Mouse (Mus musculus) bone marrow, adult 2 months (tissue): ENCODE measurements around the gene 4931428F04Rik. TPM values are rescaled to one million over a fixed set of nuclear protein-coding genes. Genes with fewer than 3 reads are reported as not detected.

ENCODE experiments used
- H3K27ac ChIP-seq: fragments of 200-500 bp; 2 replicates; pipeline ENCODE4 v1.5.1; 2012; ENCODE audit warnings: low read depth, mild to moderate bottlenecking, control low read depth, inconsistent platforms, low read length; ENCODE audit not compliant: control insufficient read depth, poor library complexity, insufficient read depth
- H3K4me1 ChIP-seq: fragments of 200-500 bp; 2 replicates; pipeline ENCODE4 v1.6.1; 2011; ENCODE audit warnings: low read length; ENCODE audit not compliant: control insufficient read depth, insufficient read depth
- H3K4me3 ChIP-seq: fragments of 200-500 bp; replicated peaks from 2 replicates; pipeline ENCODE3; 2011; ENCODE audit warnings: mild to moderate bottlenecking, low read depth, low read length, control low read depth; ENCODE audit not compliant: control insufficient read depth
- CTCF ChIP-seq: fragments of 200-500 bp; IDR thresholded peaks from 2 replicates; pipeline ENCODE4 v1.5.1; 2011; ENCODE audit warnings: low read length, control low read depth; ENCODE audit not compliant: control insufficient read depth, insufficient read depth
- POLR2A ChIP-seq: fragments of 200-500 bp; IDR thresholded peaks from 2 replicates; pipeline ENCODE4 v1.6.1; 2011; ENCODE audit warnings: low read depth, mild to moderate bottlenecking, control low read depth, low read length, borderline replicate concordance; ENCODE audit not compliant: control insufficient read depth
- WGBS: fragments of 180-500 bp; shearing (Covaris S2); methylation state at CpG from one replicate; pipeline ENCODE4 v1.1.7; 2018; 5-methylcytosine and 5-hydroxymethylcytosine counted together
- polyA plus RNA-seq: library from polyadenylated mRNA; stranded (reverse); fragments of >200 nt; gene quantifications from 2 replicates; pipeline ENCODE4 v1.2.4, GENCODE M21; 2011; ENCODE audit warnings: low replicate concordance; ENCODE audit not compliant: missing spikeins, insufficient read depth, insufficient read length

4931428F04Rik gene
- polyA plus RNA-seq, 1 experiment = 2.2 TPM

GRCm38 (mm10) chr8:105304325-105305210 is 14.9 kb upstream of the 4931428F04Rik start:
- H3K27ac ChIP-seq = no peak overlapping the region
- no peak overlapping the region for H3K4me3 ChIP-seq
- H3K4me1 ChIP-seq = no peaks in the 10 kb centered on the region; the same call in 1 of the 2 replicates

GRCm38 (mm10) chr8:105303874-105304273 is 14.2 kb upstream of the 4931428F04Rik start:
- no peak overlapping the region for H3K27ac ChIP-seq
- H3K4me3 ChIP-seq = no peak overlapping the region
- TF ChIP-seq POLR2A = no peak
- no peak for TF ChIP-seq CTCF
- WGBS = 84% methylated on average over 9 of the region's 9 CpGs
- no peaks in the 10 kb centered on the region; the same call in 1 of the 2 replicates for H3K4me1 ChIP-seq

More at GRCm38 (mm10) chr8:105304325-105305210, 14.9 kb upstream of the 4931428F04Rik start:
- 51% methylated on average over 9 of the region's 9 CpGs for WGBS
- TF ChIP-seq CTCF = no peak
- TF ChIP-seq POLR2A = no peak

- WGBS = 74% methylated on average over 8 of the region's 8 CpGs
- no peak overlapping the region for H3K4me3 ChIP-seq
- H3K4me1 ChIP-seq = peaks cover 1% of the 10 kb centered on the region; the same call in 1 of the 2 replicates
- TF ChIP-seq POLR2A (no peak), CTCF (no peak)
- no peak overlapping the region for H3K27ac ChIP-seq
Measured at GRCm38 (mm10) chr8:105303396-105303795, 13.7 kb upstream of the 4931428F04Rik start.

GRCm38 (mm10) chr8:105299962-105300361 is 10.3 kb upstream of the 4931428F04Rik start:
- H3K27ac ChIP-seq = peak overlapping the region; percentile 81
- TF ChIP-seq POLR2A = peak; percentile 84
- TF ChIP-seq CTCF = no peak
- 67% methylated on average over 8 of the region's 8 CpGs for WGBS
- H3K4me1 ChIP-seq = peaks cover 4% of the 10 kb centered on the region
- H3K4me3 ChIP-seq = peak overlapping the region; percentile 63

- peak overlapping the region; percentile 90 for H3K27ac ChIP-seq
- H3K4me1 ChIP-seq = peaks cover 4% of the 10 kb centered on the region
- no peak for TF ChIP-seq POLR2A
- no peak for TF ChIP-seq CTCF
- WGBS = 46% methylated on average over 18 of the region's 18 CpGs
- peak overlapping the region; percentile 99 for H3K4me3 ChIP-seq
Measured at GRCm38 (mm10) chr8:105298351-105299252, 8.9 kb upstream of the 4931428F04Rik start.

GRCm38 (mm10) chr8:105297511-105298192 is 8.0 kb upstream of the 4931428F04Rik start, which contains the start of gene E2f4:
Gene E2f4, plus strand, starts transcription at chr8:105297663.
- Histone ChIP-seq H3K4me1 (peaks cover 4% of the 10 kb centered on the region), H3K4me3 (peak within 1 kb of the TSS; percentile 99), H3K27ac (peak within 1 kb of the TSS; percentile 90)
- TF ChIP-seq CTCF (no peak), POLR2A (peak; percentile 89; the same call in 1 of the 2 replicates)
- WGBS = under 1% methylated on average over 58 of the region's 58 CpGs

- Histone ChIP-seq H3K4me3 (no peak within 1 kb of the TSS), H3K27ac (no peak within 1 kb of the TSS), H3K4me1 (peaks cover 4% of the 10 kb centered on the region)
- WGBS = 12% methylated on average over 11 of the region's 11 CpGs
- TF ChIP-seq CTCF = no peak
- TF ChIP-seq POLR2A = no peak
Measured at GRCm38 (mm10) chr8:105295895-105296573, 6.4 kb upstream of the 4931428F04Rik start, which contains the start of gene Exoc3l. Gene Exoc3l, minus strand, starts transcription at chr8:105296101.
